Mouse (Mus musculus) midbrain, embryonic 11.5 days (tissue): Measurements from ENCODE around the gene Dync2h1. TPM values are rescaled to one million over a fixed set of nuclear protein-coding genes. Genes with fewer than 3 reads are reported as not detected.
"Not testable (repeated sequence)": the region's sequence is repeated elsewhere in the genome, so short reads cannot be mapped to it uniquely, and the experiment has no call there.

Experiments used
- ATAC-seq: fragments of 200-750 bp; cut with Nextera tagmentation; 2 replicates; pipeline ENCODE4 v1.8.0; 2017; ENCODE audit warnings: moderate TSS enrichment, moderate library complexity; ENCODE audit not compliant: low FRiP score
- DNase-seq: peaks from one replicate; pipeline ENCODE4 v3.0.0; 2015; ENCODE audit warnings: low spot score; ENCODE audit errors: missing footprints
- H3K27ac ChIP-seq: fragments of 300-500 bp; sonication (generic); 2 replicates; pipeline ENCODE4 v1.5.1; 2014; ENCODE audit warnings: low read depth, low read length
- H3K27me3 ChIP-seq: fragments of 300-500 bp; sonication (generic); 2 replicates; pipeline ENCODE4 v1.6.1; 2014; ENCODE audit warnings: mild to moderate bottlenecking, low read length, moderate library complexity, mixed read lengths; ENCODE audit not compliant: control insufficient read depth, insufficient read depth
- H3K36me3 ChIP-seq: fragments of 300-500 bp; sonication (generic); 2 replicates; pipeline ENCODE4 v1.6.1; 2014; ENCODE audit warnings: mild to moderate bottlenecking, low read length, moderate library complexity, mixed read lengths; ENCODE audit not compliant: control insufficient read depth, insufficient read depth
- H3K4me1 ChIP-seq: fragments of 300-500 bp; sonication (generic); 2 replicates; pipeline ENCODE4 v1.6.1; 2014; ENCODE audit warnings: low read length; ENCODE audit not compliant: control insufficient read depth, insufficient read depth
- H3K4me2 ChIP-seq: fragments of 300-500 bp; sonication (generic); 2 replicates; pipeline ENCODE4 v1.6.1; 2014; ENCODE audit warnings: mild to moderate bottlenecking, moderate library complexity
- H3K4me3 ChIP-seq: fragments of 300-500 bp; sonication (generic); 2 replicates; pipeline ENCODE4 v1.5.1; 2014; ENCODE audit warnings: low read depth, low read length
- H3K9ac ChIP-seq: fragments of 300-500 bp; sonication (generic); 2 replicates; pipeline ENCODE4 v1.6.1; 2014; ENCODE audit warnings: low read length
- H3K9me3 ChIP-seq: fragments of 300-500 bp; sonication (generic); 2 replicates; pipeline ENCODE4 v1.6.1; 2016; ENCODE audit warnings: low read length; ENCODE audit not compliant: control insufficient read depth
- WGBS: fragments of 180-500 bp; shearing (Covaris S2); extraction: QIAGEN DNeasy Blood & Tissue Kit; methylation state at CpG from one replicate; pipeline ENCODE4 v1.1.7; 2014; 5-methylcytosine and 5-hydroxymethylcytosine counted together
- polyA plus RNA-seq: library from polyadenylated mRNA; unstranded; fragments of >200 nt; fragmentation: Nextera tagmentation; extraction: Ambion mirVana; gene quantifications from 2 replicates; pipeline ENCODE4 v1.2.1, GENCODE M21; 2014

Dync2h1 gene
- polyA plus RNA-seq: 29.1 and 29.6 TPM in 2 replicates

- peak within 1 kb of the TSS; percentile 93 for H3K4me3 ChIP-seq
- H3K27me3 ChIP-seq: no peaks in the 10 kb centered on the region
- H3K27ac ChIP-seq: peak within 1 kb of the TSS; percentile 86
- under 1% methylated on average over 58 of the region's 62 CpGs for WGBS
- H3K9ac ChIP-seq: peak within 1 kb of the TSS; percentile 86
- H3K9me3 ChIP-seq: no peaks in the 10 kb centered on the region
- DNase-seq: peak; percentile 98
- H3K4me1 ChIP-seq: peaks cover 10% of the 10 kb centered on the region
- H3K36me3 ChIP-seq: 0 out of 2 replicates have a peak, but pooled peaks cover 2% of the 10 kb centered on the region
- peak; percentile 99 for ATAC-seq
- peak within 1 kb of the TSS; percentile 70 for H3K4me2 ChIP-seq
These were observed at the start of gene Dync2h1, which contains the start of gene Dcun1d5 for GRCm38 (mm10) chr9:7184172-7184896. Gene Dync2h1 (minus strand): TSS chr9:7184446. Gene Dcun1d5 (plus strand): TSS chr9:7184520.

GRCm38 (mm10) chr9:7221460-7221859, 37.2 kb upstream of the Dync2h1 start:
- no peak for ATAC-seq

GRCm38 (mm10) chr9:7221024-7221423, 36.8 kb upstream of the Dync2h1 start:
- WGBS: 84% methylated on average over 5 of the region's 5 CpGs
- DNase-seq (peak; percentile 74), ATAC-seq (no peak)
- H3K27me3 ChIP-seq: no peaks in the 10 kb centered on the region
- no peaks in the 10 kb centered on the region for H3K9me3 ChIP-seq
- H3K4me1 ChIP-seq: no peaks in the 10 kb centered on the region
- H3K4me2 ChIP-seq: no peak overlapping the region
- no peak overlapping the region for H3K9ac ChIP-seq
- no peak overlapping the region for H3K4me3 ChIP-seq
- no peak overlapping the region for H3K27ac ChIP-seq
- no peaks in the 10 kb centered on the region for H3K36me3 ChIP-seq

More at GRCm38 (mm10) chr9:7221460-7221859, 37.2 kb upstream of the Dync2h1 start:
- no peaks in the 10 kb centered on the region for H3K4me1 ChIP-seq
- H3K27ac ChIP-seq: no peak overlapping the region
- peak; percentile 35 for DNase-seq
- no peaks in the 10 kb centered on the region for H3K36me3 ChIP-seq
- WGBS: 89% methylated on average over 7 of the region's 7 CpGs
- no peak overlapping the region for H3K9ac ChIP-seq
- H3K9me3 ChIP-seq: no peaks in the 10 kb centered on the region
- no peaks in the 10 kb centered on the region for H3K27me3 ChIP-seq
- no peak overlapping the region for H3K4me2 ChIP-seq
- no peak overlapping the region for H3K4me3 ChIP-seq

GRCm38 (mm10) chr9:7216240-7216639, 32.0 kb upstream of the Dync2h1 start:
- H3K9me3 ChIP-seq: no peaks in the 10 kb centered on the region

GRCm38 (mm10) chr9:7190694-7191093, 6.4 kb upstream of the Dync2h1 start:
- ATAC-seq, H3K36me3 ChIP-seq, H3K4me2 ChIP-seq, H3K9ac ChIP-seq, H3K27ac ChIP-seq, H3K4me3 ChIP-seq, H3K4me1 ChIP-seq, DNase-seq, H3K9me3 ChIP-seq, H3K27me3 ChIP-seq: not testable (repeated sequence)
- WGBS: 94% methylated on average over 3 of the region's 3 CpGs

More at GRCm38 (mm10) chr9:7216240-7216639, 32.0 kb upstream of the Dync2h1 start:
- Histone ChIP-seq H3K4me2 (no peak overlapping the region), H3K9ac (no peak overlapping the region), H3K36me3 (no peaks in the 10 kb centered on the region), H3K4me3 (no peak overlapping the region), H3K27ac (no peak overlapping the region), H3K27me3 (no peaks in the 10 kb centered on the region), H3K4me1 (no peaks in the 10 kb centered on the region)
- 53% methylated on average over 2 of the region's 2 CpGs for WGBS
- peak; percentile 84 for DNase-seq
- peak; percentile 33; the same call in 1 of the 2 replicates for ATAC-seq

- Histone ChIP-seq H3K4me1 (peaks cover 10% of the 10 kb centered on the region), H3K4me3 (peak overlapping the region; percentile 93), H3K9me3 (no peaks in the 10 kb centered on the region), H3K4me2 (peak overlapping the region; percentile 70), H3K36me3 (peaks cover 3% of the 10 kb centered on the region; the same call in 1 of the 2 replicates), H3K27me3 (no peaks in the 10 kb centered on the region), H3K9ac (peak overlapping the region; percentile 86), H3K27ac (peak overlapping the region; percentile 86)
- WGBS: under 1% methylated on average over 25 of the region's 31 CpGs
- ATAC-seq (peak; percentile 82), DNase-seq (peak; percentile 92)
These were observed 648 bp upstream of the Dync2h1 start for GRCm38 (mm10) chr9:7184897-7185291.

- Histone ChIP-seq H3K9ac (peak overlapping the region; percentile 72), H3K27me3 (no peaks in the 10 kb centered on the region), H3K4me3 (peak overlapping the region; percentile 66), H3K9me3 (no peaks in the 10 kb centered on the region), H3K4me2 (peak overlapping the region; percentile 67), H3K27ac (no peak overlapping the region; the same call in 1 of the 2 replicates), H3K4me1 (no peaks in the 10 kb centered on the region), H3K36me3 (0 out of 2 replicates have a peak, but pooled peaks cover 2% of the 10 kb centered on the region)
- peak; percentile 100 for ATAC-seq
- WGBS: 10% methylated on average over 41 of the region's 41 CpGs
- DNase-seq: peak; percentile 97
These were observed 7.3 kb downstream of the Dync2h1 start for GRCm38 (mm10) chr9:7176618-7177610.

- no peaks in the 10 kb centered on the region for H3K4me1 ChIP-seq
- DNase-seq (no peak), ATAC-seq (no peak)
- H3K4me2 ChIP-seq: no peak overlapping the region
- 97% methylated on average over 1 of the region's 1 CpGs for WGBS
- H3K4me3 ChIP-seq: no peak overlapping the region
- no peak overlapping the region for H3K27ac ChIP-seq
- no peaks in the 10 kb centered on the region for H3K9me3 ChIP-seq
- H3K36me3 ChIP-seq: no peaks in the 10 kb centered on the region
- no peak overlapping the region for H3K9ac ChIP-seq
- H3K27me3 ChIP-seq: no peaks in the 10 kb centered on the region
These were observed 10.5 kb downstream of the Dync2h1 start for GRCm38 (mm10) chr9:7173756-7174155.
